Mouse (Mus musculus): ENCODE measurements around the gene P2rx4. TPM values are rescaled to one million over a fixed set of nuclear protein-coding genes. Genes with fewer than 3 reads are reported as not detected.
A peak's percentile ranks its signal among the peaks of the same experiment; 100 is the strongest.
"Not testable (repeated sequence)": the region's sequence is repeated elsewhere in the genome, so short reads cannot be mapped to it uniquely, and the experiment has no call there.

Gene P2rx4
- polyA plus RNA-seq (2016; fragmentation: Nextera tagmentation; extraction: Ambion mirVana), result 15.6 and 17.5 TPM in 2 replicates

- peaks cover 20% of the 10 kb centered on the region for H3K4me1 ChIP-seq (replicated peaks)
- peak; percentile 92 for ATAC-seq (ENCODE audit: insufficient number of reproducible peaks, low FRiP score)
- peak within 1 kb of the TSS; percentile 84 for H3K27ac ChIP-seq (ENCODE audit: poor library complexity, severe bottlenecking)
- H3K4me3 ChIP-seq, result peak within 1 kb of the TSS; percentile 65
- peak within 1 kb of the TSS; percentile 78 for H3K9ac ChIP-seq
- H3K9me3 ChIP-seq (replicated peaks), result no peaks in the 10 kb centered on the region
- WGBS, result 1% methylated on average over 66 of the region's 66 CpGs
- no peaks in the 10 kb centered on the region for H3K27me3 ChIP-seq (replicated peaks)
- peak within 1 kb of the TSS; percentile 80 for H3K4me2 ChIP-seq
- H3K36me3 ChIP-seq, result no peaks in the 10 kb centered on the region
Observed at GRCm38 (mm10) chr5:122707276-122708181, at the start of gene P2rx4. TSS of gene P2rx4 (plus strand) at chr5:122707544.

- no peak overlapping the region for H3K4me3 ChIP-seq
- no peaks in the 10 kb centered on the region for H3K9me3 ChIP-seq (replicated peaks)
- no peak overlapping the region for H3K4me2 ChIP-seq
- H3K27ac ChIP-seq (ENCODE audit: poor library complexity, severe bottlenecking), result 0 out of 2 replicates have a peak overlapping the region, but pooled peaks have one; percentile 3
- 96% methylated on average over 6 of the region's 6 CpGs for WGBS
- peaks cover 8% of the 10 kb centered on the region for H3K4me1 ChIP-seq (replicated peaks)
- no peak for ATAC-seq (ENCODE audit: insufficient number of reproducible peaks, low FRiP score)
- H3K9ac ChIP-seq, result no peak overlapping the region
- no peaks in the 10 kb centered on the region for H3K36me3 ChIP-seq
- no peaks in the 10 kb centered on the region for H3K27me3 ChIP-seq (replicated peaks)
Observed at GRCm38 (mm10) chr5:122662501-122662900, 44.8 kb upstream of the P2rx4 start.

- Histone ChIP-seq H3K9ac (no peak overlapping the region), H3K4me1 (replicated peaks) (peaks cover 13% of the 10 kb centered on the region), H3K4me3 (no peak overlapping the region), H3K27ac (ENCODE audit: poor library complexity, severe bottlenecking) (no peak overlapping the region), H3K36me3 (no peaks in the 10 kb centered on the region), H3K27me3 (replicated peaks) (0 out of 2 replicates have a peak, but pooled peaks cover 2% of the 10 kb centered on the region), H3K9me3 (replicated peaks) (no peaks in the 10 kb centered on the region), H3K4me2 (no peak overlapping the region)
- ATAC-seq (ENCODE audit: insufficient number of reproducible peaks, low FRiP score), result no peak
- WGBS, result 51% methylated on average over 5 of the region's 5 CpGs
Observed at GRCm38 (mm10) chr5:122665036-122665435, 42.3 kb upstream of the P2rx4 start.

GRCm38 (mm10) chr5:122668981-122669897 is 38.1 kb upstream of the P2rx4 start:
- Histone ChIP-seq H3K36me3 (no peaks in the 10 kb centered on the region), H3K4me2 (no peak overlapping the region), H3K4me1 (replicated peaks) (0 out of 2 replicates have a peak, but pooled peaks cover 5% of the 10 kb centered on the region), H3K9ac (no peak overlapping the region), H3K4me3 (no peak overlapping the region), H3K9me3 (replicated peaks) (no peaks in the 10 kb centered on the region), H3K27me3 (replicated peaks) (0 out of 2 replicates have a peak, but pooled peaks cover 2% of the 10 kb centered on the region), H3K27ac (ENCODE audit: poor library complexity, severe bottlenecking) (no peak overlapping the region)
- 75% methylated on average over 15 of the region's 15 CpGs for WGBS
- ATAC-seq (ENCODE audit: insufficient number of reproducible peaks, low FRiP score), result no peak

- not testable (repeated sequence) for ATAC-seq (ENCODE audit: insufficient number of reproducible peaks, low FRiP score); H3K36me3 ChIP-seq; H3K27ac ChIP-seq (ENCODE audit: poor library complexity, severe bottlenecking); H3K4me1 ChIP-seq (replicated peaks); H3K4me3 ChIP-seq; H3K9ac ChIP-seq; H3K4me2 ChIP-seq; H3K9me3 ChIP-seq (replicated peaks); H3K27me3 ChIP-seq (replicated peaks)
- 73% methylated on average over 7 of the region's 7 CpGs for WGBS
Observed at GRCm38 (mm10) chr5:122671641-122672040, 35.7 kb upstream of the P2rx4 start.

- ATAC-seq (ENCODE audit: insufficient number of reproducible peaks, low FRiP score), result no peak
- no peak overlapping the region for H3K27ac ChIP-seq (ENCODE audit: poor library complexity, severe bottlenecking)
- WGBS, result 81% methylated on average over 5 of the region's 5 CpGs
Observed at GRCm38 (mm10) chr5:122672298-122672697, 35.0 kb upstream of the P2rx4 start.

GRCm38 (mm10) chr5:122676002-122676401 is 31.3 kb upstream of the P2rx4 start:
- Histone ChIP-seq H3K4me1 (replicated peaks) (no peaks in the 10 kb centered on the region), H3K27ac (ENCODE audit: poor library complexity, severe bottlenecking) (no peak overlapping the region), H3K36me3 (no peaks in the 10 kb centered on the region), H3K9me3 (replicated peaks) (no peaks in the 10 kb centered on the region), H3K9ac (no peak overlapping the region), H3K4me2 (no peak overlapping the region), H3K27me3 (replicated peaks) (no peaks in the 10 kb centered on the region), H3K4me3 (no peak overlapping the region)
- ATAC-seq (ENCODE audit: insufficient number of reproducible peaks, low FRiP score), result no peak
- WGBS, result 73% methylated on average over 8 of the region's 8 CpGs

More at GRCm38 (mm10) chr5:122672298-122672697, 35.0 kb upstream of the P2rx4 start:
- H3K4me2 ChIP-seq, result no peak overlapping the region
- 0 out of 2 replicates have a peak, but pooled peaks cover 2% of the 10 kb centered on the region for H3K27me3 ChIP-seq (replicated peaks)
- H3K9me3 ChIP-seq (replicated peaks), result no peaks in the 10 kb centered on the region
- no peaks in the 10 kb centered on the region for H3K36me3 ChIP-seq
- H3K4me3 ChIP-seq, result no peak overlapping the region
- H3K4me1 ChIP-seq (replicated peaks), result 0 out of 2 replicates have a peak, but pooled peaks cover 5% of the 10 kb centered on the region
- H3K9ac ChIP-seq, result no peak overlapping the region

- Histone ChIP-seq H3K9me3 (replicated peaks) (no peaks in the 10 kb centered on the region), H3K9ac (no peak overlapping the region), H3K27ac (ENCODE audit: poor library complexity, severe bottlenecking) (no peak overlapping the region), H3K4me3 (no peak overlapping the region), H3K4me2 (no peak overlapping the region), H3K27me3 (replicated peaks) (no peaks in the 10 kb centered on the region), H3K4me1 (replicated peaks) (no peaks in the 10 kb centered on the region), H3K36me3 (no peaks in the 10 kb centered on the region)
- WGBS, result 91% methylated on average over 9 of the region's 9 CpGs
- ATAC-seq (ENCODE audit: insufficient number of reproducible peaks, low FRiP score), result no peak
Observed at GRCm38 (mm10) chr5:122677983-122678382, 29.4 kb upstream of the P2rx4 start.

- no peak overlapping the region for H3K4me3 ChIP-seq
- WGBS, result 74% methylated on average over 8 of the region's 8 CpGs
- H3K27ac ChIP-seq (ENCODE audit: poor library complexity, severe bottlenecking), result no peak overlapping the region
- H3K9ac ChIP-seq, result no peak overlapping the region
- H3K27me3 ChIP-seq (replicated peaks), result no peaks in the 10 kb centered on the region
- no peak for ATAC-seq (ENCODE audit: insufficient number of reproducible peaks, low FRiP score)
- H3K36me3 ChIP-seq, result no peaks in the 10 kb centered on the region
- no peaks in the 10 kb centered on the region for H3K9me3 ChIP-seq (replicated peaks)
- no peaks in the 10 kb centered on the region for H3K4me1 ChIP-seq (replicated peaks)
- no peak overlapping the region for H3K4me2 ChIP-seq
Observed at GRCm38 (mm10) chr5:122679881-122680280, 27.5 kb upstream of the P2rx4 start.

- no peaks in the 10 kb centered on the region for H3K9me3 ChIP-seq (replicated peaks)
- H3K27me3 ChIP-seq (replicated peaks), result no peaks in the 10 kb centered on the region
- no peak overlapping the region for H3K9ac ChIP-seq
- WGBS, result 79% methylated on average over 12 of the region's 12 CpGs
- no peak for ATAC-seq (ENCODE audit: insufficient number of reproducible peaks, low FRiP score)
- no peaks in the 10 kb centered on the region for H3K36me3 ChIP-seq
- no peak overlapping the region for H3K27ac ChIP-seq (ENCODE audit: poor library complexity, severe bottlenecking)
- H3K4me3 ChIP-seq, result no peak overlapping the region
- no peak overlapping the region for H3K4me2 ChIP-seq
- H3K4me1 ChIP-seq (replicated peaks), result no peaks in the 10 kb centered on the region
Observed at GRCm38 (mm10) chr5:122681276-122681675, 26.1 kb upstream of the P2rx4 start.

- no peak for ATAC-seq (ENCODE audit: insufficient number of reproducible peaks, low FRiP score)
- 69% methylated on average over 10 of the region's 10 CpGs for WGBS
Observed at GRCm38 (mm10) chr5:122683926-122684325, 23.4 kb upstream of the P2rx4 start.

More at GRCm38 (mm10) chr5:122683926-122684325, 23.4 kb upstream of the P2rx4 start:
- no peaks in the 10 kb centered on the region for H3K27me3 ChIP-seq (replicated peaks)
- H3K9ac ChIP-seq, result no peak overlapping the region
- no peaks in the 10 kb centered on the region for H3K4me1 ChIP-seq (replicated peaks)
- no peak overlapping the region for H3K4me3 ChIP-seq
- H3K9me3 ChIP-seq (replicated peaks), result no peaks in the 10 kb centered on the region
- no peaks in the 10 kb centered on the region for H3K36me3 ChIP-seq
- H3K27ac ChIP-seq (ENCODE audit: poor library complexity, severe bottlenecking), result no peak overlapping the region
- H3K4me2 ChIP-seq, result no peak overlapping the region
